Mouse (Mus musculus) ES-Bruce4 (cell line): ENCODE data around the gene D5Ertd579e. TPM values are rescaled to one million over a fixed set of nuclear protein-coding genes. Genes with fewer than 3 reads are reported as not detected.
"Not testable (repeated sequence)": the region's sequence is repeated elsewhere in the genome, so short reads cannot be mapped to it uniquely, and the experiment has no call there.

Experiments used
- H3K27ac ChIP-seq: 2 replicates; pipeline ENCODE4 v1.5.1; 2012; ENCODE audit warnings: low read length, inconsistent platforms; ENCODE audit not compliant: insufficient read depth
- H3K27me3 ChIP-seq: 2 replicates; pipeline ENCODE4 v1.6.1; 2012; ENCODE audit warnings: mild to moderate bottlenecking, low read length, inconsistent platforms; ENCODE audit not compliant: control insufficient read depth, poor library complexity, insufficient read depth, severe bottlenecking
- H3K36me3 ChIP-seq: 2 replicates; pipeline ENCODE4 v1.6.1; 2012; ENCODE audit warnings: inconsistent platforms, mild to moderate bottlenecking, low read length, moderate library complexity; ENCODE audit not compliant: control insufficient read depth, poor library complexity, insufficient read depth, severe bottlenecking
- H3K4me1 ChIP-seq: one replicate; pipeline ENCODE4 v1.8.1; 2011; ENCODE audit warnings: low read length; ENCODE audit not compliant: control insufficient read depth, insufficient read depth
- H3K4me3 ChIP-seq: 2 replicates; pipeline ENCODE4 v1.5.1; 2011; ENCODE audit warnings: low read depth, mild to moderate bottlenecking, low read length
- H3K9ac ChIP-seq: 2 replicates; pipeline ENCODE4 v1.6.1; 2012; ENCODE audit warnings: low read depth, mild to moderate bottlenecking, inconsistent platforms; ENCODE audit not compliant: poor library complexity, severe bottlenecking
- H3K9me3 ChIP-seq: replicated peaks from 2 replicates; pipeline ENCODE4 v1.6.1; 2012; ENCODE audit warnings: mild to moderate bottlenecking, low read length, inconsistent platforms; ENCODE audit not compliant: control insufficient read depth, poor library complexity, insufficient read depth, severe bottlenecking
- CTCF ChIP-seq: IDR thresholded peaks from one replicate; pipeline ENCODE4 v1.8.1; 2011; ENCODE audit warnings: low read depth, low read length
- EP300 ChIP-seq: IDR thresholded peaks from 2 replicates; pipeline ENCODE4 v1.6.1; 2011; ENCODE audit warnings: low read depth, low read length; ENCODE audit not compliant: insufficient read depth
- POLR2A ChIP-seq: IDR thresholded peaks from one replicate; pipeline ENCODE4 v1.8.1; 2011; ENCODE audit warnings: low read length; ENCODE audit not compliant: insufficient read depth
- polyA plus RNA-seq: library from polyadenylated mRNA; stranded (reverse); fragments of >200 nt; gene quantifications from 2 replicates; pipeline ENCODE4 v1.2.4, GENCODE M21; 2011; ENCODE audit warnings: low read depth; ENCODE audit not compliant: missing spikeins, insufficient read depth, insufficient read length

D5Ertd579e gene
- polyA plus RNA-seq, 1 experiment: 44.1 TPM

DNA sequence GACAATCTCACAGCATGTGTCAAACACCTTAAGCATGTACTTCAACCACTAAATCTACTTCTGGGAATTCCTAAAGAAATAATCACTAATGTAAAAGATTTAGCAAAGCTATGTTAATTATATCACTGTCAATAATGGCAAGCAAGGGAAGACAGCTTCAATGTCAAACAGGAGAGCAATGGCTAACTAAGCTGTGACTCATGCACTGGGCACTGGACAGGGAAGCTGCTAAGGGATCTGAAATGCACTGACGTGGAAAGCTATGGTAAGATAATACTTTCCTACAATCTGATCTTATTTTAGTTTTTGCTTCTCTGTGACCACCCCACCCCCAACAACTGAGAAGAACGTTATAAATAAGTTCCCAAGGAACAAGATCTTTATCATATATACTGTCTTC, 32.5 kb downstream of the D5Ertd579e start:
- H3K27me3 ChIP-seq: peaks cover 2% of the 10 kb centered on the region
- TF ChIP-seq CTCF (no peak), EP300 (no peak), POLR2A (no peak)
- H3K9ac ChIP-seq: no peak overlapping the region
- no peak overlapping the region for H3K4me3 ChIP-seq
- no peak overlapping the region for H3K27ac ChIP-seq
- no peaks in the 10 kb centered on the region for H3K4me1 ChIP-seq
- no peaks in the 10 kb centered on the region for H3K9me3 ChIP-seq
- no peaks in the 10 kb centered on the region for H3K36me3 ChIP-seq

DNA sequence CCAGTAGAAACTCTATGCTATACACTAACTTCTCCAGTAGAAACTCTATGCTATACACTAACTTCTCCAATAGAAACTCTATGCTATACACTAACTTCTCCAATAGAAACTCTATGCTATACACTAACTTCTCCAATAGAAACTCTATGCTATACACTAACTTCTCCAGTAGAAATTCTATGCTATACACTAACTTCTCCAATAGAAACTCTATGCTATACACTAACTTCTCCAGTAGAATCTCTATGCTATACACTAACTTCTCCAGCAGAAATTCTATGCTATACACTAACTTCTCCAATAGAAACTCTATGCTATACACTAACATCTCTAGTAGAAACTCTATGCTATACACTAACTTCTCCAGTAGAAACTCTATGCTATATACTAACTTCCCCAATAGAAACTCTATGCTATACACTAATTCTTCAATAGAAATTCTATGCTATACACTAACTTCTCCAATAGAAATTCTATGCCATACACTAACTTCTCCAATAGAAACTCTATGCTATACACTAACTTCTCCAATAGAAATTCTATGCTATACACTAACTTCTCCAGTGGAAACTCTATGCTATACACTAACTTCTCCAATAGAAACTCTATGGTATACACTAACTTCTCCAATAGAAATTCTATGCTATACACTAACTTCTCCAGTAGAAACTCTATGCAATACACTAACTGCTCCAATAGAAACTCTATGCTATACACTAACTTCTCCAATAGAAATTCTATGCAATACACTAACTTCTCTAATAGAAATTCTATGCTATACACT, 34.7 kb downstream of the D5Ertd579e start:
- not testable (repeated sequence) for H3K4me3 ChIP-seq, H3K27ac ChIP-seq, H3K9me3 ChIP-seq, H3K27me3 ChIP-seq, H3K36me3 ChIP-seq, H3K4me1 ChIP-seq, H3K9ac ChIP-seq

DNA sequence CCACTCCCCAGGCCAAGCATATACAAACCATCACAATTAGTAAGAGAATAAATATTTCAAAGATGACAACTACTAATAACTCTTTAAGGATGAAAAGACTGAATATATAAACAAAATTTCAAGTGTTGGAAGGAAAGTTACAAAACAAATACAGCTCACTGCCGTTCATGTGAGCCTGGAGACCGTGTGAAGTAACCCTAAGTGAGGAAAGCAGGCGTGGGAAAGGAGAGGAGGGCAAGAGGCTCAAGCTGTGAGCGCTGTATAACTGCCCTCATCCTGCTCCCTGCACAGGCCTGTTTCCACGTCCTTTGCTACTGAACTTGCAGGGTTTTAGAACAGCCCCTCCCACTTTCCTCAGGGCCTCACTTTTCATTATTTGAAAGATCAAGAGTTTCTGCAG, 70.2 kb downstream of the D5Ertd579e start:
- no peak for TF ChIP-seq POLR2A
- no peak for TF ChIP-seq EP300
- no peak for TF ChIP-seq CTCF
- Histone ChIP-seq H3K36me3 (peaks cover 2% of the 10 kb centered on the region), H3K9ac (no peak overlapping the region), H3K27me3 (no peaks in the 10 kb centered on the region), H3K4me1 (no peaks in the 10 kb centered on the region), H3K4me3 (no peak overlapping the region), H3K9me3 (no peaks in the 10 kb centered on the region), H3K27ac (no peak overlapping the region)

DNA sequence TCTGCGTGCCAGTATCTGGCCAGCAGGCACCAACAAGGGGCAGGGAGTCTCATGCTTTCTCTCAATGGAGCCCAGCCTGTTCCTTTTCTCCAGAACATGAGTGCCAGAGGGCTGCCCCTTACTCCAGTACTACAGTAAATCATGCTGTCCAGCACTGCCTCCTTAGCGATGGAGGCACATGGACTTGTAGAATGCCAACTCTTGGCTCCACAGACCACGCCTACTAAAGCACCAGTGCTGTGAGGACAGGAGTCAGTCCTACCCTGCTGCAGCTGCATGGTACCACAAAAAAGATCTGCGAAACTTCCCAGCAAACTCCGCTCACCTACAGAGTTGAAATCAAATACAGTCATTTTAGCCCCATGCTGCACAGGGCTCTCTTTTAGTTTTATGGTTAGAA, 72.2 kb downstream of the D5Ertd579e start:
- no peaks in the 10 kb centered on the region; the same call in 1 of the 2 replicates for H3K36me3 ChIP-seq
- TF ChIP-seq POLR2A (no peak), EP300 (no peak), CTCF (no peak)
- H3K4me3 ChIP-seq: no peak overlapping the region
- no peaks in the 10 kb centered on the region for H3K4me1 ChIP-seq
- H3K27me3 ChIP-seq: no peaks in the 10 kb centered on the region
- no peak overlapping the region for H3K27ac ChIP-seq
- H3K9ac ChIP-seq: no peak overlapping the region
- H3K9me3 ChIP-seq: no peaks in the 10 kb centered on the region

DNA sequence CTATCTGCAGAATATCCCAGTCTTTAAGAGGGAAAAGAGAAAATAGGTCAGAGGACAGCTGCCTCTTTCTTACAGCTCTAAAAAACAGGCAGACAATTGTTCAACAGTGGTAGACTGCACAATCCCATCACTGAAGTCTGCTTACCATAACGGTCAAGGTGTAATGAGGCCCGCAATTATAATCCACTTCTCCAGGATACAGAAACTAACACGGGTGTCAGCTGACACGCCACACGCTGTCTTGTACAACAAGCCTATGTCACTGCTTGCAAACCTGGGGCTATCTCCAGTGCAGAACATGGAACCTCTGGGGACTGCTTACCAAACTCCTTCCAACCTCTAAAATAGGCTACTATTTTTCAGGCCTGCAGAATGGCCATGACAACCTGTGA, 74.8 kb downstream of the D5Ertd579e start:
- Histone ChIP-seq H3K27ac (no peak overlapping the region), H3K36me3 (0 out of 2 replicates have a peak, but pooled peaks cover 2% of the 10 kb centered on the region), H3K4me1 (no peaks in the 10 kb centered on the region), H3K9ac (no peak overlapping the region), H3K9me3 (no peaks in the 10 kb centered on the region), H3K27me3 (no peaks in the 10 kb centered on the region), H3K4me3 (no peak overlapping the region)
- TF ChIP-seq POLR2A (no peak), EP300 (no peak), CTCF (no peak)

DNA sequence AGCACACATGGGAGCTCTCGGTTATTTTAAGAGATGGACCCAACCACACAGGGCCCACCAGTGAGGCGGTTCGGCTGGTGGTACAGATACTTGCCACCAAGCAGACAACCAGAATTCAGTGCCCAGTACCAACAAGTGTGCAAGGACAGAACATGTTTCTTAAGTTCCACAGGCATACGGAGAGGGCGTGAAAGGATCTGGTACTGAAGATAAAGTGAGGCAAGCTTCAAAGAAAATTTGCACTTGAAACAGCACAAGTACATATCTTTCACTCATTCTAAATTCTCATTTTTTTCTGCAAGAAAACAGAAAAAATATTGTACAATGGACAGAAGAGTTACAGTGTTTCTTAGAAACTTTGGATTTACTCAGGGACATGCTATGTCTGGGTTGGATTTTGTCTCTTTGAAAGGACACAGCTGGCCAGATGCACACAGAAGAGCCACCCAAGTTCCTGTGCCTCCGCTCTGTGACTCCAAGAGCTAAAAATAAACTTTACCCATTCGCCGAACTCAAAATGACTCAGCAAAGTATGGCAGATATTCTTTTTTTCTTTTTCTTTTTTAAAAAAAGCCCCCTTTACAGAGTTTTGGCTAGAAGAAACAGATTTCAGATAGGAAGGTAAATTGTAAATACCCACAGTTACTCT, 75.3 kb downstream of the D5Ertd579e start:
- H3K36me3 ChIP-seq: peaks cover 6% of the 10 kb centered on the region; the same call in 1 of the 2 replicates
- no peak overlapping the region for H3K9ac ChIP-seq
- H3K4me1 ChIP-seq: no peaks in the 10 kb centered on the region
- TF ChIP-seq EP300 (no peak), POLR2A (no peak), CTCF (no peak)
- H3K4me3 ChIP-seq: no peak overlapping the region
- no peaks in the 10 kb centered on the region for H3K9me3 ChIP-seq
- H3K27ac ChIP-seq: no peak overlapping the region
- no peaks in the 10 kb centered on the region for H3K27me3 ChIP-seq
